16 mouse cellular contexts compared by ENCODE assay signal in the genomic region with DNA sequence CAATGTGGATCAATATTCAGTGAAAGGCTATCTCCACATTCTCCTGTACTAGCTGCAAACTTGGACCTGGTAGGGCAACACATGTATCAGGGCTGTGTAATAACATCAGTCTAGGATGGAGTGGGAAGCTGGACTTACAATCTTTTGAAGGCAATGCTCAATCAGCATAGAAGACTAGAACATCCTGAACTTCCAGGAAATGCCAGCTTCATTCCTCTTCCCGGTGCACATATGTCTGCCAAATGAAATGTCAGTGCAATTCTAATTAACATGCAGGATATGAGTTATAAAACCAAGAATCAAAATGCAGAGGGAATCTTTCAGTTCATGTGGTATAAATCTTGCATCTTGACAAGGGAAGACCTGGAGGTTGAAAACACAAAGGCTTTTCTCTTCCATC.
"Had no signal": no experiment of that assay in that cellular context is flagged by ENCODE, and none has a peak within 500 bp of the region (broad histone marks: within the 10 kb centered on the region; RNA-seq: fewer than 3 reads in every experiment).

No protein-coding gene starts in this region.

- ATAC-seq: midbrain, embryonic 16.5 days had no signal

- H3K4me3 ChIP-seq: left cerebral cortex, adult 2 months; limb, embryonic 12.5 days; midbrain, embryonic 12.5 days; neural tube, embryonic 13.5 days had no signal

- DNase-seq: kidney, adult 11 months; kidney, postnatal 10 days; kidney, postnatal 4 days; liver; lung, adult 18-20 months; retina, postnatal 1 day; right cerebral cortex, postnatal 25 days; thymus, adult 2 months; thymus, postnatal 25 days had no signal

- H3K27ac ChIP-seq: left cerebral cortex, adult 2 months; limb, embryonic 12.5 days; liver, embryonic 14.5 days; midbrain, embryonic 12.5 days; neural tube, embryonic 13.5 days; stomach, postnatal 0 days had no signal
